In genomic region chr11:101087682-101088055, GRCm38 (mm10) we compare ENCODE assay signal across 9 mouse cellular contexts. TPM values are rescaled to one million over a fixed set of nuclear protein-coding genes. Genes with fewer than 3 reads are reported as not detected.
DNase-seq lines count a peak whose midpoint lies in the region; ATAC-seq lines count a peak whose summit lies in the region.
"Had no signal": no experiment of that assay in that cellular context is flagged by ENCODE, and none has a peak within 500 bp of the region (broad histone marks: within the 10 kb centered on the region; RNA-seq: fewer than 3 reads in every experiment).

No protein-coding gene starts in this region.

- H3K9me3 ChIP-seq in heart, embryonic 13.5 days: no peaks in the 10 kb centered on the region
- H3K9me3 ChIP-seq in embryonic facial prominence, embryonic 12.5 days: no peaks in the 10 kb centered on the region
- no peaks in the 10 kb centered on the region for H3K9me3 ChIP-seq in midbrain, embryonic 12.5 days

- peak overlapping the region; percentile 79 for H3K4me3 ChIP-seq in heart, embryonic 13.5 days
- H3K4me3 ChIP-seq in embryonic facial prominence, embryonic 12.5 days: peak overlapping the region; percentile 92
- peak overlapping the region; percentile 71 for H3K4me3 ChIP-seq in midbrain, embryonic 12.5 days

- peak overlapping the region; percentile 87 for H3K27ac ChIP-seq in heart, embryonic 13.5 days (replicated peaks)
- H3K27ac ChIP-seq in embryonic facial prominence, embryonic 12.5 days: peak overlapping the region; percentile 80
- peak overlapping the region; percentile 91 for H3K27ac ChIP-seq in midbrain, embryonic 12.5 days (replicated peaks)

- H3K27me3 ChIP-seq in heart, embryonic 13.5 days (replicated peaks): no peaks in the 10 kb centered on the region
- no peaks in the 10 kb centered on the region for H3K27me3 ChIP-seq in embryonic facial prominence, embryonic 12.5 days
- no peaks in the 10 kb centered on the region for H3K27me3 ChIP-seq in midbrain, embryonic 12.5 days
- H3K27me3 ChIP-seq: Patski had no signal

- H3K36me3 ChIP-seq in heart, embryonic 13.5 days: peaks cover 60% of the 10 kb centered on the region
- peaks cover 57% of the 10 kb centered on the region for H3K36me3 ChIP-seq in embryonic facial prominence, embryonic 12.5 days
- peaks cover 46% of the 10 kb centered on the region for H3K36me3 ChIP-seq in midbrain, embryonic 12.5 days

- WGBS in heart, embryonic 13.5 days: 6% methylated on average over 8 of the region's 8 CpGs
- 9% methylated on average over 8 of the region's 8 CpGs for WGBS in embryonic facial prominence, embryonic 12.5 days
- 14% methylated on average over 8 of the region's 8 CpGs for WGBS in midbrain, embryonic 12.5 days

- intact Hi-C loops in heart, postnatal 14 days (cut with DNase I): no loop called here

- peaks cover 39% of the 10 kb centered on the region for H3K4me1 ChIP-seq in heart, embryonic 13.5 days
- peaks cover 34% of the 10 kb centered on the region for H3K4me1 ChIP-seq in embryonic facial prominence, embryonic 12.5 days
- peaks cover 36% of the 10 kb centered on the region for H3K4me1 ChIP-seq in midbrain, embryonic 12.5 days

- peak overlapping the region; percentile 93 for H3K4me2 ChIP-seq in heart, embryonic 13.5 days
- peak overlapping the region; percentile 96 for H3K4me2 ChIP-seq in embryonic facial prominence, embryonic 12.5 days (replicated peaks)
- peak overlapping the region; percentile 94 for H3K4me2 ChIP-seq in midbrain, embryonic 12.5 days (replicated peaks)

- no peak for ATAC-seq in heart, embryonic 13.5 days (ENCODE audit: extremely low read depth, insufficient number of reproducible peaks, low FRiP score, low TSS enrichment)
- no peak for ATAC-seq in embryonic facial prominence, embryonic 12.5 days (ENCODE audit: insufficient number of reproducible peaks, insufficient read depth, low FRiP score, low TSS enrichment)
- no peak; the same call in 1 of the 2 replicates for ATAC-seq in midbrain, embryonic 12.5 days (ENCODE audit: low FRiP score, low read depth)

- peak overlapping the region; percentile 97 for H3K9ac ChIP-seq in heart, embryonic 13.5 days
- peak overlapping the region; percentile 84 for H3K9ac ChIP-seq in embryonic facial prominence, embryonic 12.5 days
- H3K9ac ChIP-seq in midbrain, embryonic 12.5 days (replicated peaks): peak overlapping the region; percentile 81

- DNase-seq in heart, postnatal 14 days: no peak
- DNase-seq in kidney, adult 8-10 months: peak; percentile 60 to 61
- DNase-seq in testis, postnatal 14 days (ENCODE audit: low spot score): no peak
- no peak for DNase-seq in layer of hippocampus, adult 9-10 months (ENCODE audit: low spot score)
- DNase-seq in cerebellum, adult 18-20 months: no peak

RNA-seq across cellular contexts. Expression of gene Mlx, which starts 0.6 kb away (rescaled TPM):
- polyA plus RNA-seq in heart, embryonic 13.5 days (2015; fragmentation: Nextera tagmentation; extraction: Ambion mirVana): 36.3 and 41.6 TPM in 2 replicates
- total RNA-seq in heart, postnatal 14 days (2021): 10 to 100 TPM; 17.4 to 17.6 TPM
- 37.8 and 42.8 TPM in 2 replicates for polyA plus RNA-seq in embryonic facial prominence, embryonic 12.5 days (2016; fragmentation: Nextera tagmentation; extraction: Ambion mirVana)
- 49.2 and 60.5 TPM in 2 replicates for polyA plus RNA-seq in midbrain, embryonic 12.5 days (2016; fragmentation: Nextera tagmentation; extraction: Ambion mirVana)

RNA-seq across cellular contexts. Expression of gene Coasy, which starts 5.3 kb away (rescaled TPM):
- polyA plus RNA-seq in heart, embryonic 13.5 days (2015; fragmentation: Nextera tagmentation; extraction: Ambion mirVana): 26.8 and 28.4 TPM in 2 replicates
- total RNA-seq in heart, postnatal 14 days (2021): 10 to 100 TPM; 16.8 to 21.4 TPM
- 43.4 and 45.6 TPM in 2 replicates for polyA plus RNA-seq in embryonic facial prominence, embryonic 12.5 days (2016; fragmentation: Nextera tagmentation; extraction: Ambion mirVana)
- 51.7 and 53.9 TPM in 2 replicates for polyA plus RNA-seq in midbrain, embryonic 12.5 days (2016; fragmentation: Nextera tagmentation; extraction: Ambion mirVana)

RNA-seq across cellular contexts. Expression of gene Psmc3ip, which starts 7.6 kb away (rescaled TPM):
- polyA plus RNA-seq in heart, embryonic 13.5 days (2015; fragmentation: Nextera tagmentation; extraction: Ambion mirVana): 21.4 and 26.6 TPM in 2 replicates
- total RNA-seq in heart, postnatal 14 days (2021): 1 to 10 TPM; 2.0 to 2.2 TPM
- polyA plus RNA-seq in embryonic facial prominence, embryonic 12.5 days (2016; fragmentation: Nextera tagmentation; extraction: Ambion mirVana): 45.7 and 46.0 TPM in 2 replicates
- 41.7 and 42.4 TPM in 2 replicates for polyA plus RNA-seq in midbrain, embryonic 12.5 days (2016; fragmentation: Nextera tagmentation; extraction: Ambion mirVana)

RNA-seq across cellular contexts. Expression of gene Hsd17b1, which starts 9.5 kb away (rescaled TPM):
- polyA plus RNA-seq in heart, embryonic 13.5 days (2015; fragmentation: Nextera tagmentation; extraction: Ambion mirVana): 0.14 and 0.17 TPM in 2 replicates
- total RNA-seq in heart, postnatal 14 days (2021): under 1 TPM; 0.32 to 0.41 TPM
- 0.15 TPM in 1 of 2 replicates, not detected in the other for polyA plus RNA-seq in embryonic facial prominence, embryonic 12.5 days (2016; fragmentation: Nextera tagmentation; extraction: Ambion mirVana)
- polyA plus RNA-seq in midbrain, embryonic 12.5 days (2016; fragmentation: Nextera tagmentation; extraction: Ambion mirVana): 0.22 and 0.31 TPM in 2 replicates

RNA-seq across cellular contexts. Expression of gene Naglu, which starts 17.9 kb away (rescaled TPM):
- polyA plus RNA-seq in heart, embryonic 13.5 days (2015; fragmentation: Nextera tagmentation; extraction: Ambion mirVana): 13.5 and 13.7 TPM in 2 replicates
- total RNA-seq in heart, postnatal 14 days (2021): 10 to 100 TPM in 1 of 2 experiments, 1 to 10 TPM in 1; 7.2 to 10.1 TPM
- polyA plus RNA-seq in embryonic facial prominence, embryonic 12.5 days (2016; fragmentation: Nextera tagmentation; extraction: Ambion mirVana): 9.4 and 9.5 TPM in 2 replicates
- polyA plus RNA-seq in midbrain, embryonic 12.5 days (2016; fragmentation: Nextera tagmentation; extraction: Ambion mirVana): 10.9 and 11.1 TPM in 2 replicates

Comparison
In these comparisons a context has a peak if more than half of its experiments do, and no peak if none do; other contexts are left out.
1. DNase-seq: peak in kidney, adult 8-10 months (2 of 2); none in heart, postnatal 14 days (0 of 2), testis, postnatal 14 days (single experiment), layer of hippocampus, adult 9-10 months (single experiment) and cerebellum, adult 18-20 months (0 of 2).
2. Peak in every context shown above with its lines, with median percentiles within 50 percentile points of each other: H3K27ac ChIP-seq, H3K4me2 ChIP-seq, H3K4me3 ChIP-seq and H3K9ac ChIP-seq.